Mouse (Mus musculus): Measurements from ENCODE around the gene Gm21812.
"Not testable (repeated sequence)": the region's sequence is repeated elsewhere in the genome, so short reads cannot be mapped to it uniquely, and the experiment has no call there.

Gm21812 gene

GRCm38 (mm10) chrY:9347084-9347483 lies at the start of gene Gm21812:
TSS of gene Gm21812 (minus strand) at chrY:9347184.
- DNase-seq (ENCODE audit: low spot score), result not testable (repeated sequence)
